Mouse (Mus musculus) heart, embryonic 14.5 days (tissue): Measurements from ENCODE around the gene Egln1. TPM values are rescaled to one million over a fixed set of nuclear protein-coding genes. Genes with fewer than 3 reads are reported as not detected.

Experiments
- ATAC-seq: fragments of 200-750 bp; cut with Nextera tagmentation; 2 replicates; pipeline ENCODE4 v1.8.0; 2017; ENCODE audit warnings: low read depth, moderate TSS enrichment; ENCODE audit not compliant: insufficient number of reproducible peaks, insufficient read depth, low FRiP score
- H3K27ac ChIP-seq, 2 experiments: fragments of 200-500 bp in 1 of 2; fragments of 300-500 bp in 1 of 2; sonication (generic) in 1 of 2; replicated peaks in 1 of 2; 2 replicates each; pipeline ENCODE4 v1.5.1; 2012 to 2014; ENCODE audit warnings: low read depth in 2 of 2, low read length in 2 of 2, control low read depth in 1 of 2, mild to moderate bottlenecking in 1 of 2, mixed read lengths in 1 of 2; ENCODE audit not compliant: control insufficient read depth in 1 of 2, insufficient read depth in 1 of 2
- H3K27me3 ChIP-seq: fragments of 300-500 bp; sonication (generic); 2 replicates; pipeline ENCODE4 v1.6.1; 2014; ENCODE audit warnings: mild to moderate bottlenecking, low read length, control low read depth; ENCODE audit not compliant: control insufficient read depth, insufficient read depth
- H3K36me3 ChIP-seq: fragments of 300-500 bp; sonication (generic); 2 replicates; pipeline ENCODE4 v1.6.1; 2014; ENCODE audit warnings: mild to moderate bottlenecking, control low read depth, low read length, mixed read lengths; ENCODE audit not compliant: control insufficient read depth, insufficient read depth
- H3K4me1 ChIP-seq, 2 experiments: fragments of 200-500 bp in 1 of 2; fragments of 300-500 bp in 1 of 2; sonication (generic) in 1 of 2; 2 replicates each; pipeline ENCODE4 v1.6.1; 2012 to 2014; ENCODE audit warnings: low read length in 2 of 2, control low read depth in 1 of 2, mixed read lengths in 1 of 2; ENCODE audit not compliant: control insufficient read depth in 2 of 2, insufficient read depth in 2 of 2
- H3K4me2 ChIP-seq: fragments of 300-500 bp; sonication (generic); 2 replicates; pipeline ENCODE4 v1.6.1; 2014; ENCODE audit warnings: mild to moderate bottlenecking, low read length
- H3K4me3 ChIP-seq, 2 experiments: fragments of 200-500 bp in 1 of 2; fragments of 300-500 bp in 1 of 2; sonication (generic) in 1 of 2; 2 replicates each; pipeline ENCODE4 v1.5.1; 2012 to 2014; ENCODE audit warnings: low read length in 2 of 2, mild to moderate bottlenecking in 2 of 2, control low read depth in 1 of 2, low read depth in 1 of 2, moderate library complexity in 1 of 2; ENCODE audit not compliant: control insufficient read depth in 1 of 2, insufficient read depth in 1 of 2
- H3K9ac ChIP-seq: fragments of 300-500 bp; sonication (generic); 2 replicates; pipeline ENCODE4 v1.6.1; 2014; ENCODE audit warnings: mild to moderate bottlenecking, low read length
- H3K9me3 ChIP-seq: fragments of 300-500 bp; sonication (generic); 2 replicates; pipeline ENCODE4 v1.6.1; 2016; ENCODE audit warnings: low read length, control low read depth; ENCODE audit not compliant: control insufficient read depth
- whole genome bisulfite sequencing: fragments of 180-500 bp; shearing (Covaris S2); extraction: QIAGEN DNeasy Blood & Tissue Kit; methylation state at CpG from one replicate; pipeline ENCODE4 v1.1.7; 2014; 5-methylcytosine and 5-hydroxymethylcytosine counted together
- polyA plus RNA-seq: library from polyadenylated mRNA; unstranded; fragments of >200 nt; fragmentation: Nextera tagmentation; extraction: Ambion mirVana; gene quantifications from 2 replicates; pipeline ENCODE4 v1.2.1, GENCODE M21; 2014

Gene Egln1
- polyA plus RNA-seq, 1 experiment from 2014 or later = 26.0 TPM

GRCm38 (mm10) chr8:124878946-124879526, 70.1 kb downstream of the Egln1 start:
- Histone ChIP-seq H3K36me3 (peaks cover 93% of the 10 kb centered on the region), H3K4me1 (peaks cover 2 to 10% of the 10 kb centered on the region in 2 experiments; a peak in 1 of 4 replicates), H3K9me3 (no peaks in the 10 kb centered on the region), H3K27me3 (no peaks in the 10 kb centered on the region), H3K4me3 (no peak overlapping the region), H3K9ac (no peak overlapping the region), H3K27ac (peak overlapping the region in 1 of 2 experiments; percentile 41; a peak in 2 of 4 replicates), H3K4me2 (no peak overlapping the region)
- WGBS = 45% methylated on average over 10 of the region's 10 CpGs
- ATAC-seq = no peak

GRCm38 (mm10) chr8:124878141-124878540, 71.0 kb downstream of the Egln1 start:
- no peak overlapping the region for H3K27ac ChIP-seq
- no peak overlapping the region for H3K4me3 ChIP-seq
- H3K9ac ChIP-seq = no peak overlapping the region
- H3K4me1 ChIP-seq = peaks cover 2 to 10% of the 10 kb centered on the region in 2 experiments; a peak in 2 of 4 replicates
- peaks cover 93% of the 10 kb centered on the region for H3K36me3 ChIP-seq
- H3K27me3 ChIP-seq = no peaks in the 10 kb centered on the region
- no peak for ATAC-seq
- no peak overlapping the region for H3K4me2 ChIP-seq
- 60% methylated on average over 5 of the region's 5 CpGs for WGBS
- no peaks in the 10 kb centered on the region for H3K9me3 ChIP-seq

- H3K9ac ChIP-seq = no peak overlapping the region
- no peaks in the 10 kb centered on the region for H3K9me3 ChIP-seq
- no peak overlapping the region for H3K4me3 ChIP-seq
- 21% methylated on average over 5 of the region's 5 CpGs for WGBS
- ATAC-seq = no peak
- H3K27me3 ChIP-seq = no peaks in the 10 kb centered on the region
- H3K36me3 ChIP-seq = peaks cover 69% of the 10 kb centered on the region
- H3K27ac ChIP-seq = 0 out of 4 replicates have a peak overlapping the region, but pooled peaks of 1 of the 2 experiments have one; percentile 14
- H3K4me2 ChIP-seq = no peak overlapping the region
- H3K4me1 ChIP-seq = peaks cover 11 to 28% of the 10 kb centered on the region in 2 experiments
Measured at GRCm38 (mm10) chr8:124872690-124873089, 76.4 kb downstream of the Egln1 start.

- ATAC-seq = no peak
- no peaks in the 10 kb centered on the region for H3K27me3 ChIP-seq
- H3K4me3 ChIP-seq = no peak overlapping the region
- peaks cover 63% of the 10 kb centered on the region for H3K36me3 ChIP-seq
- 91% methylated on average over 7 of the region's 7 CpGs for WGBS
- no peak overlapping the region for H3K9ac ChIP-seq
- no peaks in the 10 kb centered on the region for H3K9me3 ChIP-seq
- H3K4me1 ChIP-seq = peaks cover 17 to 34% of the 10 kb centered on the region in 2 experiments
- H3K27ac ChIP-seq = no peak overlapping the region
- no peak overlapping the region for H3K4me2 ChIP-seq
Measured at GRCm38 (mm10) chr8:124872081-124872480, 77.0 kb downstream of the Egln1 start.

- peaks cover 19 to 39% of the 10 kb centered on the region in 2 experiments for H3K4me1 ChIP-seq
- no peaks in the 10 kb centered on the region for H3K27me3 ChIP-seq
- no peaks in the 10 kb centered on the region for H3K9me3 ChIP-seq
- H3K27ac ChIP-seq = no peak overlapping the region
- H3K4me2 ChIP-seq = no peak overlapping the region
- H3K36me3 ChIP-seq = peaks cover 57% of the 10 kb centered on the region
- no peak overlapping the region for H3K4me3 ChIP-seq
- no peak overlapping the region for H3K9ac ChIP-seq
- no peak for ATAC-seq
- WGBS = 93% methylated on average over 7 of the region's 7 CpGs
Measured at GRCm38 (mm10) chr8:124871474-124871873, 77.7 kb downstream of the Egln1 start.

- Histone ChIP-seq H3K27ac (peak overlapping the region in 1 of 2 experiments; percentile 14; a peak in 1 of 4 replicates), H3K4me2 (no peak overlapping the region), H3K4me1 (peaks cover 23 to 45% of the 10 kb centered on the region in 2 experiments), H3K4me3 (no peak overlapping the region), H3K9ac (no peak overlapping the region), H3K27me3 (no peaks in the 10 kb centered on the region), H3K9me3 (no peaks in the 10 kb centered on the region), H3K36me3 (peaks cover 49% of the 10 kb centered on the region)
- no peak for ATAC-seq
- 39% methylated on average over 6 of the region's 6 CpGs for WGBS
Measured at GRCm38 (mm10) chr8:124869708-124870107, 79.4 kb downstream of the Egln1 start.

GRCm38 (mm10) chr8:124867126-124867525, 82.0 kb downstream of the Egln1 start:
- H3K4me3 ChIP-seq = no peak overlapping the region
- H3K9me3 ChIP-seq = no peaks in the 10 kb centered on the region
- H3K9ac ChIP-seq = no peak overlapping the region
- no peak overlapping the region for H3K4me2 ChIP-seq
- 9% methylated on average over 2 of the region's 2 CpGs for WGBS
- H3K4me1 ChIP-seq = peaks cover 17 to 41% of the 10 kb centered on the region in 2 experiments
- peak overlapping the region; percentile 15 to 27; a peak in 2 of 4 replicates for H3K27ac ChIP-seq
- peaks cover 23% of the 10 kb centered on the region for H3K36me3 ChIP-seq
- H3K27me3 ChIP-seq = no peaks in the 10 kb centered on the region
- no peak for ATAC-seq

GRCm38 (mm10) chr8:124866669-124867068, 82.5 kb downstream of the Egln1 start:
- H3K27ac ChIP-seq = peak overlapping the region in 1 of 2 experiments; percentile 15; a peak in 1 of 4 replicates
- H3K27me3 ChIP-seq = no peaks in the 10 kb centered on the region

More at GRCm38 (mm10) chr8:124866669-124867068, 82.5 kb downstream of the Egln1 start:
- no peak for ATAC-seq
- H3K9me3 ChIP-seq = no peaks in the 10 kb centered on the region
- no peak overlapping the region for H3K4me3 ChIP-seq
- H3K36me3 ChIP-seq = peaks cover 19% of the 10 kb centered on the region
- H3K9ac ChIP-seq = no peak overlapping the region
- H3K4me1 ChIP-seq = peaks cover 15 to 42% of the 10 kb centered on the region in 2 experiments
- WGBS = 20% methylated on average over 3 of the region's 3 CpGs
- no peak overlapping the region for H3K4me2 ChIP-seq
